Mouse (Mus musculus) megakaryocyte, embryonic 14.5 days (primary cell): Measurements from ENCODE around the gene Ube2l6.

ENCODE experiments used
- FLI1 ChIP-seq: IDR thresholded peaks from 2 replicates; pipeline ENCODE4 v1.6.1; 2012; ENCODE audit warnings: low read length, inconsistent platforms, mixed read lengths
- GATA1 ChIP-seq: IDR thresholded peaks from 3 replicates; pipeline ENCODE4 v1.6.1; 2012; ENCODE audit warnings: mixed read lengths, low read length, inconsistent platforms, borderline replicate concordance

DNA sequence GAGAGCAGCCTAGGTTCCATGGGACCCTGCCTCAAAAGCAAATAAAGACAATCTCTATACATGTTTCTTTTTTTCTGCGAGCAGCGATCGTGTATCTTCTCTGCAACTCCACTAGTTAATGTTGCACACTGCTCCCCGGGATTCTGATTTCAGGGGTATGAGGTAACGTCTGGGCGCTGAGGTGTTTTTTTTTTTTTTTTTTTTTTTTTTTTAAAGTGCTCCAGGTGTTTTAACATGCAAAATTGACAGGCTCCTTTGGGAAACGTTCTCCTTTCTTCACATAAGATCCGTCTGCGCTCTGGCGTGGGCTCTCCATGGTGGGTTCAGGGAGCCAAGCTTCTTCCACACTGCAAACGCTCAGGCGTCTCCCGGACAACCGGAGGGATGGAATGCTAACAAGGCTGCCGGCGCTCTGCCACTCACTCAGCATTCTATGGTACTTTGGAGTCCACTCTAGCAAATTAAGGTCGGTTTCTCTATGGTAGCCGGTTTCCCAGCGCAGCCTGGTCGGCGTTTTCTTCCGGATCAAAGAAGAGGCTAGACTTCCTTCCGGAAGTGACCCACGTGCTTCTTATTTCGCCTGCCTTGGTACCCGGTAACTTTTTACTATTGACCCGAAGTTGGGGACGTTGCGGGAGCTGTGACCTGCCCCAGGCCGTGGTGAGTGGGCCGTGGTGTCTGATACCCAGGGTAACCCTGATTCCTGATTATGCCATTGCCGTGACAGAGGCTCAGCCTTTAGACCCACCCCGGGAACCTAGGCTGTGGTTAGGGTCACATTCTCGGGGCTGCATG, 28.1 kb downstream of the Ube2l6 start, which contains the start of gene Timm10:
- no peak for TF ChIP-seq FLI1
- no peak for TF ChIP-seq GATA1
